Mouse (Mus musculus) heart, adult 2 months (tissue): ENCODE data around the gene Sugp2. TPM values are rescaled to one million over a fixed set of nuclear protein-coding genes. Genes with fewer than 3 reads are reported as not detected.

Source experiments
- DNase-seq, 2 experiments: peaks; one replicate each; pipeline ENCODE4 v3.0.0; 2021
- H3K27ac ChIP-seq: fragments of 200-600 bp; 2 replicates; pipeline ENCODE4 v1.8.1; 2022
- H3K27me3 ChIP-seq: fragments of 200-500 bp; 2 replicates; pipeline ENCODE4 v1.6.1; 2012; ENCODE audit warnings: mild to moderate bottlenecking, low read length, inconsistent platforms, mixed read lengths; ENCODE audit not compliant: control insufficient read depth, insufficient read depth
- H3K36me3 ChIP-seq: fragments of 200-500 bp; 2 replicates; pipeline ENCODE4 v1.6.1; 2012; ENCODE audit warnings: low read length, inconsistent platforms; ENCODE audit not compliant: control insufficient read depth, insufficient read depth
- H3K4me1 ChIP-seq: fragments of 200-500 bp; 2 replicates; pipeline ENCODE4 v1.6.1; 2011; ENCODE audit warnings: low read length; ENCODE audit not compliant: control insufficient read depth, insufficient read depth
- H3K4me3 ChIP-seq: fragments of 200-600 bp; 2 replicates; pipeline ENCODE4 v1.8.1; 2022
- H3K79me2 ChIP-seq: fragments of 200-500 bp; replicated peaks from 2 replicates; pipeline ENCODE4 v1.6.1; 2012; ENCODE audit warnings: mild to moderate bottlenecking, inconsistent platforms, low read length, moderate library complexity, mixed read lengths; ENCODE audit not compliant: control insufficient read depth, insufficient read depth
- H3K9ac ChIP-seq: fragments of 200-500 bp; 2 replicates; pipeline ENCODE4 v1.6.1; 2012; ENCODE audit warnings: low read depth, mild to moderate bottlenecking, control low read depth, inconsistent platforms, low read length, mixed read lengths
- CTCF ChIP-seq: fragments of 200-600 bp; IDR thresholded peaks from 2 replicates; pipeline ENCODE4 v1.8.1; 2022; ENCODE audit warnings: antibody characterized with exemption, mild to moderate bottlenecking, moderate library complexity
- EP300 ChIP-seq: fragments of 200-500 bp; IDR thresholded peaks from 2 replicates; pipeline ENCODE4 v1.6.1; 2011; ENCODE audit warnings: low read depth, low read length, control low read depth; ENCODE audit not compliant: insufficient read depth
- POLR2A ChIP-seq: fragments of 200-500 bp; IDR thresholded peaks from 2 replicates; pipeline ENCODE4 v1.6.1; 2011; ENCODE audit warnings: mild to moderate bottlenecking, low read depth, low read length, control low read depth; ENCODE audit not compliant: insufficient read depth
- WGBS: fragments of 180-500 bp; shearing (Covaris S2); methylation state at CpG from one replicate; pipeline ENCODE4 v1.1.7; 2018; 5-methylcytosine and 5-hydroxymethylcytosine counted together
- intact Hi-C: fragments of 180-260 bp; cut with DNase I; formaldehyde crosslinking; loops from one replicate; pipeline ENCODE4 v1.15.1; 2025
- polyA plus RNA-seq: library from polyadenylated mRNA; depleted of rRNA; stranded (reverse); fragments of >200 nt; gene quantifications from 2 replicates; pipeline ENCODE4 v1.2.3, GENCODE M21; 2012
- total RNA-seq, 2 experiments: library from RNA; stranded (reverse); gene quantifications; 2 replicates each; pipeline ENCODE4 v1.2.3; 2021

The Sugp2 gene
- total and polyA plus RNA-seq, 3 experiments: 27.8 to 38.0 (median 34.3) TPM

DNA sequence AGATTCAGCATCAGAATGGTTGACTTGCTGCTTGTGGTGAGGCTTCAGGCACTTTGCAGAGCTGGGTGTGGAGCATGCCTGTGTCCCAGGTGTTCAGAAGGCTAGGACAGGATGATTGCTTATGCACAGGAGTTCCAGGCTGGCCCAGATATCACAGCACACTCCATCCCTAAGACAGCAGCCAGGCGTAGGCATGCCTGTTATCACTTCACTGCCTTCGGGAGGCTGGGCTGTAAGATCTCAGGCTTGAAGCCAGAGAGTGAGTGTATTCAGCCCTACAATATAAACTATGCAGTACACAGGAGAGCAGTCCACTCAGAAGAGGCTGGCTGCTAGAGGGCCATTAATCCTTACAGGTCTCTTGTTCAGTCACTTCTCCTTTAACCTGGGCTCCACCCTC, 25.0 kb downstream of the Sugp2 start:
- TF ChIP-seq CTCF: no peak
- TF ChIP-seq POLR2A: no peak
- TF ChIP-seq EP300: no peak
- peaks cover 3% of the 10 kb centered on the region; the same call in 1 of the 2 replicates for H3K4me1 ChIP-seq
- no peak overlapping the region for H3K27ac ChIP-seq
- H3K4me3 ChIP-seq: no peak overlapping the region
- intact Hi-C loops: no loop called here
- DNase-seq: no peak
- H3K79me2 ChIP-seq: no peaks in the 10 kb centered on the region
- no peak overlapping the region for H3K9ac ChIP-seq
- WGBS: 51% methylated on average over 2 of the region's 2 CpGs
- H3K36me3 ChIP-seq: no peaks in the 10 kb centered on the region
- no peaks in the 10 kb centered on the region for H3K27me3 ChIP-seq

DNA sequence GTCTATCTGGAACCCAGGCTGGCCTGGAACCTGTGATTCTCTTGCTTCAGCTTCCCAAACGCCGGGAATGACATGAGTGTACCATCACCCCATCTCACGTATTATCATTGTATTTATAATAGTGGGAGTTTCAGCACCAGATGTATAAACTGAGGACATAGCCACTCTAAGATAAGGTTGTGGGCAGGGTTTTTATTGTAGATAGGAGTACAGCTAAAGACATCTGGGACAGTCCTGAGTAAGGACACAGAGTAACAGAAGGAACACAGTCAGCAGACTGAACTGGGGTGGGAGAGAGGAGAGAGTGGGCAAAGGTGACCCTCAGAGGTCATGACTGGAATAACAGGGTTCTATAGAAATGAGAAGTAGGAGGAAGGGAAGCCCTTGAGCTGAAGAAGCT, 33.6 kb downstream of the Sugp2 start:
- Histone ChIP-seq H3K4me1 (peaks cover under 1% of the 10 kb centered on the region; the same call in 1 of the 2 replicates), H3K27me3 (no peaks in the 10 kb centered on the region), H3K9ac (no peak overlapping the region), H3K27ac (no peak overlapping the region), H3K4me3 (no peak overlapping the region), H3K36me3 (no peaks in the 10 kb centered on the region), H3K79me2 (no peaks in the 10 kb centered on the region)
- no peak for DNase-seq
- TF ChIP-seq EP300: no peak
- TF ChIP-seq CTCF: no peak
- no peak for TF ChIP-seq POLR2A
- WGBS: 74% methylated on average over 3 of the region's 3 CpGs
- intact Hi-C loops: no loop called here

DNA sequence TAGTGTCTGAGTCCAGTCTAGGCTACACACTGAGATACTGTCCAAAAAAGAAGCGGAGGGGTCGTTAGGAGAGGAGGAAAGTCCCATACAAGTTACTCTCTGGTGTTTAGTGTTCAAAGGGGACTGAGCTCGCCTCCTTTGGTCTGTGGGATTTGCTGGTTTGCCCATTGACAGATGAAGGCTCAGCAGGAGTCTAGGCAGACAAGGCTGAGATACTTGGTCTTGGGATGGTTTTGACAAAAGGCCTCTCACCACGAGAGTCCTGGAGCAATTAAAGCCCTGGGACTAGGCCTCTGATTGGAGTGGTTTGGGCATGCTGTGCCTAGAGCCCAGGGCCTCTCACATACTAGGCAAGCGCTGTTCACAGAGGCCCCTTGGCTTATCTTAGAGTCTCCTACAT, 34.3 kb downstream of the Sugp2 start:
- Histone ChIP-seq H3K9ac (no peak overlapping the region), H3K4me3 (no peak overlapping the region), H3K4me1 (peaks cover 6% of the 10 kb centered on the region; the same call in 1 of the 2 replicates), H3K36me3 (no peaks in the 10 kb centered on the region), H3K79me2 (no peaks in the 10 kb centered on the region), H3K27ac (no peak overlapping the region), H3K27me3 (no peaks in the 10 kb centered on the region)
- intact Hi-C loops: no loop called here
- TF ChIP-seq POLR2A (no peak), EP300 (no peak), CTCF (no peak)
- WGBS: 75% methylated on average over 5 of the region's 5 CpGs
- no peak for DNase-seq

DNA sequence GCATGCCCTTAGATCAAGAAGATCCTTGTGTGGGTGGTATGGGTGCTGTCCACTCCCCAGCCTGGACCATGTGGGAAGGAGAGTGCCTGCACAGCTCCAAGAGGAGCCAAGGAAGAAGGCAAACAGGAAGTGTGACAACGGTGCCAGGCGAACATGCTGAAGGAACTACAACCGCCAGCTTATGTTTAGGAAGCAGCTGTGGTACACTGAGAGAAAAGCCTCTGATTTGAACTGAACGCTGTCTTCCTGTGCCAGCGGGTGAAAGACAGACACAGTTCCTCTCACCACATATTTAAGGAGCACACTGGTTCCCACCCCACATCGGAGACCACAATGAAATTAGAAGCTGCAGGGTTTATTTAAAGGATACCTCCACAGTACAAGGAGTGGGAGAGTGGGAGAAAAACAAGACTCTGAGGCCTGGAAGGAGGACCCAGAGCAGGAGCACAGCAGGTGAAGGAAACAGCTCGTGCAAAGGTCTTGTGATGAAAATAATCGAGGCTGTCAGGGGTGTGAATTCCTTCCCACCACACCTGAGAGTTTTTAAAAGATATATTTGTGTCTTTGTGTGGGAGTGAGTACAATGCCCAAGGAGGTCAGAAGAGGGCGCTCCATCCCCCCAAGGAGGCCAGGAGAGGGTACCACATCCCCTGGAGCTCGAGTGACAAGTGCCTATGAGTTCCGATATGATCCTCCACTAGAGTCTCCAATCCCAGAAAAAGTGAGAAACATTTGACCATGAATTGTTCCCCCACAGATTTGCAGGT, 35.0 kb downstream of the Sugp2 start:
- TF ChIP-seq POLR2A (no peak), CTCF (peak; percentile 65)
- 37% methylated on average over 11 of the region's 11 CpGs for WGBS
- Histone ChIP-seq H3K9ac (no peak overlapping the region), H3K4me1 (peaks cover 8% of the 10 kb centered on the region; the same call in 1 of the 2 replicates), H3K27me3 (no peaks in the 10 kb centered on the region), H3K4me3 (no peak overlapping the region), H3K36me3 (no peaks in the 10 kb centered on the region), H3K27ac (no peak overlapping the region), H3K79me2 (no peaks in the 10 kb centered on the region)
- intact Hi-C loops: no loop called here
- no peak for DNase-seq

DNA sequence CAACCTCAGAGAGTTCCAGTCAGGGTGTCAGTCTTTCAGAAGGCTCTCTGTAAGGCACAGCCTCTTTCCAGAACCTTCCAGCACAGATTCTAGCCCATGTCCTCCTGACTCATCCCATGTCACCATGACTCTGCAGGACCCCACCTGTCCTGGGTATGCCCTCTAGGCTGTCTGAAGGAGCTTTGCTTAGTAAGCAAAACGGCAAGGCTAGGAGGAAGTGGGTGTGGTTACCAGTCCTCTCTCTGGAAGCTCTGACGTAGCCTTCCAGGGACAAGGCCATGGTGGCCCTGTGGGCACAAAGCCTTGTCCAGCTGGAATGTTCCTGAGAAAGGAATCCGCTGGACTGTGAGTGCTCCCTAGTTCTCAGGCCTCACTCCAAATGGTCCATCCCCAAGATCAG, 38.9 kb downstream of the Sugp2 start:
- Histone ChIP-seq H3K9ac (no peak overlapping the region), H3K27ac (peak overlapping the region; percentile 31), H3K4me1 (peaks cover 13% of the 10 kb centered on the region), H3K4me3 (no peak overlapping the region), H3K27me3 (no peaks in the 10 kb centered on the region), H3K36me3 (no peaks in the 10 kb centered on the region), H3K79me2 (no peaks in the 10 kb centered on the region)
- intact Hi-C loops: no loop called here
- TF ChIP-seq POLR2A (no peak), EP300 (no peak), CTCF (no peak)
- DNase-seq: peak in 1 of 2 experiments; percentile 46
- 27% methylated on average over 3 of the region's 3 CpGs for WGBS

DNA sequence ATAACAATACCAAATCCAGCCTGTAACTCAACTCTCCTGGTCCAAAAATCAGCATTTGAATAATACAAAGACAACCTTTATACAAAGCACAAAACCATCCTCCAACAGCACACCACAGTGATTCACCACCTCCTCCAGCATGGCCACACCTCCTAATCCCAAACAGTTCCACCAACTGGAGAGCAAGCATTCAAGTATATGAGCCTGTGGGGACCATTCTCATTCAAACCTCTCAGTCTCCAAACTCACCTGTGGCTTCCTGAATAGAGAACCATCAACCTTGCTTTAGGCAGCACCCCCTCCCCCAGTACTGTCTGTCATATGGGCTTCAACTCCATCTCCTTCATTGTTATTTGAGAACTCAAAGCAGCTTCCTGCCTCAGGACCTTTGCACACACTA, 40.3 kb downstream of the Sugp2 start:
- Histone ChIP-seq H3K4me3 (no peak overlapping the region), H3K27me3 (no peaks in the 10 kb centered on the region), H3K27ac (no peak overlapping the region), H3K4me1 (peaks cover 17% of the 10 kb centered on the region), H3K36me3 (no peaks in the 10 kb centered on the region), H3K9ac (no peak overlapping the region), H3K79me2 (no peaks in the 10 kb centered on the region)
- no peak for DNase-seq
- TF ChIP-seq POLR2A: no peak
- TF ChIP-seq EP300: no peak
- no peak for TF ChIP-seq CTCF
- intact Hi-C loops: no loop called here
